13 mouse cellular contexts compared by ENCODE assay signal in genomic region chr2:93567675-93568074, GRCm38 (mm10). TPM values are rescaled to one million over a fixed set of nuclear protein-coding genes. Genes with fewer than 3 reads are reported as not detected.
DNase-seq lines count a peak whose midpoint lies in the region; ATAC-seq lines count a peak whose summit lies in the region.
"Had no signal": no experiment of that assay in that cellular context is flagged by ENCODE, and none has a peak within 500 bp of the region (broad histone marks: within the 10 kb centered on the region; RNA-seq: fewer than 3 reads in every experiment).

No protein-coding gene starts in this region.

- H3K4me2 ChIP-seq in heart, embryonic 14.5 days (ENCODE audit: low read length), result no peak overlapping the region

- H3K27me3 ChIP-seq in heart, embryonic 14.5 days (ENCODE audit: control insufficient read depth, insufficient read depth, low read length), result no peaks in the 10 kb centered on the region

- no peak overlapping the region for H3K27ac ChIP-seq in heart, embryonic 14.5 days (replicated peaks in 1 of 2; ENCODE audit: control insufficient read depth in 1 of 2, insufficient read depth in 1 of 2, low read depth in 2 of 2, low read length in 2 of 2)

- no peak overlapping the region for H3K9ac ChIP-seq in heart, embryonic 14.5 days (ENCODE audit: low read length)

- peaks cover 0 to 6% of the 10 kb centered on the region in 2 experiments; a peak in 2 of 4 replicates for H3K4me1 ChIP-seq in heart, embryonic 14.5 days (ENCODE audit: control insufficient read depth in 2 of 2, insufficient read depth in 2 of 2, low read length in 2 of 2)

- peak; percentile 30 to 43 for DNase-seq in layer of hippocampus, postnatal 10 days (ENCODE audit: low spot score in 2 of 2)
- DNase-seq in layer of hippocampus, adult 8-10 months (ENCODE audit: low spot score in 2 of 2), result no peak
- DNase-seq in adrenal gland, postnatal 14 days, result peak; percentile 83
- peak; percentile 10 to 52 for DNase-seq in lung, postnatal 4 days
- no peak for DNase-seq in layer of hippocampus, adult 9-11 months
- DNase-seq in layer of hippocampus, adult 9-10 months (ENCODE audit: low spot score), result no peak
- DNase-seq: thymus, postnatal 4 days had no signal

- no peak overlapping the region for H3K4me3 ChIP-seq in heart, embryonic 14.5 days (ENCODE audit: control insufficient read depth in 1 of 2, insufficient read depth in 1 of 2, low read depth in 1 of 2, low read length in 2 of 2)

- 24% methylated on average over 7 of the region's 7 CpGs for WGBS in heart, embryonic 14.5 days

- H3K36me3 ChIP-seq in heart, embryonic 14.5 days (ENCODE audit: control insufficient read depth, insufficient read depth, low read length), result no peaks in the 10 kb centered on the region

- ATAC-seq in heart, embryonic 14.5 days (ENCODE audit: insufficient number of reproducible peaks, insufficient read depth, low FRiP score, low read depth), result 0 out of 2 replicates have a peak, but pooled peaks have one; percentile 42
- no peak for ATAC-seq in activated CD4-positive, CD25-positive, alpha-beta regulatory T cell, adult 4 months

- no peaks in the 10 kb centered on the region for H3K9me3 ChIP-seq in heart, embryonic 14.5 days (ENCODE audit: control insufficient read depth, low read length)

RNA-seq across cellular contexts. Expression of gene Gm10803, which starts 7.3 kb away (rescaled TPM):
- total RNA-seq in layer of hippocampus, postnatal 10 days (2021), result not detected
- not detected for total RNA-seq in layer of hippocampus, adult 8-10 months (2022)
- not detected in 2 replicates for total RNA-seq in adrenal gland, postnatal 14 days (2021)
- not detected in 2 replicates for polyA plus RNA-seq in heart, embryonic 14.5 days (2014; fragmentation: Nextera tagmentation; extraction: Ambion mirVana)
- not detected for polyA plus RNA-seq in activated CD4-positive, CD25-positive, alpha-beta regulatory T cell, adult 4 months (2017; shearing (Covaris generic))
- total RNA-seq: common myeloid progenitor, adult 5-6 weeks; layer of hippocampus, postnatal 36 days; MEL had no signal
- polyA plus RNA-seq: neural tube, embryonic 11.5 days had no signal

Comparison
In these comparisons a context has a peak if more than half of its experiments do, and no peak if none do; other contexts are left out.
1. DNase-seq: peak in layer of hippocampus, postnatal 10 days (2 of 2), adrenal gland, postnatal 14 days (single experiment) and lung, postnatal 4 days (2 of 2); none in layer of hippocampus, adult 8-10 months (0 of 2), layer of hippocampus, adult 9-11 months (single experiment) and layer of hippocampus, adult 9-10 months (single experiment).